Mouse (Mus musculus) neural tube, embryonic 13.5 days (tissue): Measurements from ENCODE around the gene Mylk. TPM values are rescaled to one million over a fixed set of nuclear protein-coding genes. Genes with fewer than 3 reads are reported as not detected.

ENCODE experiments used
- ATAC-seq: fragments of 200-750 bp; cut with Nextera tagmentation; 2 replicates; pipeline ENCODE4 v1.8.0; 2017; ENCODE audit warnings: low read depth, mild to moderate bottlenecking, moderate TSS enrichment, moderate library complexity
- H3K27ac ChIP-seq: fragments of 300-500 bp; sonication (generic); replicated peaks from 2 replicates; pipeline ENCODE4 v1.5.1; 2015; ENCODE audit warnings: moderate library complexity, mild to moderate bottlenecking, inconsistent platforms
- H3K27me3 ChIP-seq: fragments of 300-500 bp; sonication (generic); 2 replicates; pipeline ENCODE4 v1.6.1; 2015; ENCODE audit warnings: mild to moderate bottlenecking, inconsistent platforms
- H3K36me3 ChIP-seq: fragments of 300-500 bp; sonication (generic); 2 replicates; pipeline ENCODE4 v1.6.1; 2015; ENCODE audit warnings: mild to moderate bottlenecking, inconsistent platforms
- H3K4me1 ChIP-seq: fragments of 300-500 bp; sonication (generic); replicated peaks from 2 replicates; pipeline ENCODE4 v1.6.1; 2015; ENCODE audit warnings: inconsistent platforms
- H3K4me2 ChIP-seq: fragments of 300-500 bp; sonication (generic); 2 replicates; pipeline ENCODE4 v1.6.1; 2015; ENCODE audit warnings: inconsistent platforms, mild to moderate bottlenecking, moderate library complexity
- H3K4me3 ChIP-seq: fragments of 300-500 bp; sonication (generic); 2 replicates; pipeline ENCODE4 v1.5.1; 2015; ENCODE audit warnings: mild to moderate bottlenecking, inconsistent platforms
- H3K9ac ChIP-seq: fragments of 300-500 bp; sonication (generic); 2 replicates; pipeline ENCODE4 v1.6.1; 2015; ENCODE audit warnings: moderate library complexity, mild to moderate bottlenecking, inconsistent platforms
- H3K9me3 ChIP-seq: fragments of 300-500 bp; sonication (generic); 2 replicates; pipeline ENCODE4 v1.6.1; 2016; ENCODE audit warnings: inconsistent platforms
- WGBS: fragments of 180-500 bp; shearing (Covaris S2); methylation state at CpG from one replicate; pipeline ENCODE4 v1.1.7; 2015; 5-methylcytosine and 5-hydroxymethylcytosine counted together
- polyA plus RNA-seq: library from polyadenylated mRNA; unstranded; fragments of >200 nt; fragmentation: Nextera tagmentation; extraction: Ambion mirVana; gene quantifications from 2 replicates; pipeline ENCODE4 v1.2.1, GENCODE M21; 2015

Gene Mylk
- polyA plus RNA-seq, 1 experiment from 2014 or later = 3.6 TPM

DNA sequence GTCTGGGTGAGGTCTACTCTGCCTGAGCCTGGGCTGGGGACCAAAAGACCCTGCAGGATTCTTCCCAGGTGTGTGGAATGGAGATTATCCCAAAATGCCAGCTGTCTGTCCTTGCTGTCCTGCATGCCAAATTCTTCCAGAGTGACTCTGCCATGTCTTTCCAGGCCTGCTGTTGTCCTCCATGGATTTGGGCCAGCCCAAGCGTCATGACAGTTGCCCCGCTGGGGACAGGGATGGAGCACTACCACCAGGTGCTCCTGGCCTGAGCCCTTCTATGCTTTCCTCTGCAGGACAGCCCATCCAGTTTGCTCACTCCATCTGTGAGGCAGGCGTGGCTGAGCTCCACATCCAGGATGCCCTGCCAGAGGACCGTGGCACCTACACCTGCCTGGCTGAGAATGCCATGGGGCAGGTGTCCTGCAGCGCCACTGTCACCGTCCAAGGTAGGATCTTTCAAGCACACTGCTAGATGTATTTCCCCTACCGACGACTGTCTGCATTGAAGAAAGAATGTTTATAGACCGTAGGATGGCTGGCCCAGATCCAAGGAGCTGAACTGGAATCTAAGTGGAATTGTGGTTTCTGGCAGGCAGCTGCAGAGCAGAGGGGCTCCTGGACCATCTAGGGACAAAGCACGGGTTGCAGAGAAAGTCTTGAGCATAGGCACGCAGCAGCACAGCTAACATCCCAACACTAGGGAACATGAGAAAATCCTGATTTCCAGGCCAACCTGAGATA lies 154.2 kb downstream of the Mylk start:
- H3K4me3 ChIP-seq = no peak overlapping the region
- ATAC-seq = no peak; the same call in 1 of the 2 replicates
- no peak overlapping the region for H3K9ac ChIP-seq
- H3K27me3 ChIP-seq = 0 out of 2 replicates have a peak, but pooled peaks cover 9% of the 10 kb centered on the region
- no peak overlapping the region for H3K4me2 ChIP-seq
- 59% methylated on average over 11 of the region's 11 CpGs for WGBS
- H3K27ac ChIP-seq = no peak overlapping the region
- H3K9me3 ChIP-seq = no peaks in the 10 kb centered on the region
- H3K36me3 ChIP-seq = no peaks in the 10 kb centered on the region
- peaks cover 19% of the 10 kb centered on the region for H3K4me1 ChIP-seq

DNA sequence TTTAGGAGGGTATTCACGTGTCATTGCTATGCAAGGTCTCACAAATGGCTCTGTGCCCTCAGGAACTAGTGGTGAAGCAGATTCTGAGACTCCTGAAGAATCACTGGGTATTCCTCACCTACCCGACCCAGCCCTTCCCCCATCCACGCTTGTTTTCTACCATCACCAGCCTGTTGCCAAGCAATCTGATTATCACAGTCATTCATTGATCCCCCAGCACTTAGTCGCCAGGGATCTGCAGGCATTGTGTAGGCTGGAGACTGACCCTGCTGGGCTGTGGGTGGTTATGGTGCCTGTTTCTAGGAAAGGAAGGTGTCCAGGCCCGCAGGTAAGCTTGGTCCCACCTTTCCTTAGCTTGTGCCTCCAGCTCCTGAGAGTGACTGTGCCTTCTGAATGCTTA lies 155.0 kb downstream of the Mylk start:
- H3K4me3 ChIP-seq = no peak overlapping the region
- no peak for ATAC-seq
- WGBS = 21% methylated on average over 5 of the region's 5 CpGs
- H3K4me2 ChIP-seq = no peak overlapping the region
- peak overlapping the region; percentile 26; the same call in 1 of the 2 replicates for H3K9ac ChIP-seq
- 0 out of 2 replicates have a peak, but pooled peaks cover 9% of the 10 kb centered on the region for H3K27me3 ChIP-seq
- no peak overlapping the region for H3K27ac ChIP-seq
- peaks cover 19% of the 10 kb centered on the region for H3K4me1 ChIP-seq
- no peaks in the 10 kb centered on the region for H3K36me3 ChIP-seq
- no peaks in the 10 kb centered on the region for H3K9me3 ChIP-seq

DNA sequence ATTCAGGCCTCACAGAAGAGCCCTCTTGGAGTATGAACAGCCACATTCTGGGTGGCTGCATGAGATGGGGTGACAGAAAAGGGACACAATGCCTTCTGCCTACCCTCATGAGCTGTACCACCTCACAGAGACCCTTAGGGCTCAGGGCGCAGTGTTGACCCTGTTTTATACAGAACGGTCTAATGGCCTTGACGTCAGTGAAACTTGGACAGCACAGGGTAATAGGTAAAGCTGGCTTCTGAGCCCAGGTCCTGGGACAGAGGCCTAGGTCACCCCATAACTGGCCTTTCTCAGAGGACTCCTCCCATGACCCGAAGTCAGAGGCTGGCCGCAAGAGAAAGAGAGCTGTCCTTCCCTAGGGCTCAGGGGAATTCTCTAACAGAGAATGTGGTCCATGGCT lies 155.5 kb downstream of the Mylk start:
- Histone ChIP-seq H3K4me3 (no peak overlapping the region), H3K4me2 (no peak overlapping the region), H3K36me3 (no peaks in the 10 kb centered on the region), H3K4me1 (peaks cover 19% of the 10 kb centered on the region), H3K27me3 (0 out of 2 replicates have a peak, but pooled peaks cover 9% of the 10 kb centered on the region), H3K27ac (no peak overlapping the region), H3K9ac (peak overlapping the region; percentile 26; the same call in 1 of the 2 replicates), H3K9me3 (no peaks in the 10 kb centered on the region)
- 76% methylated on average over 5 of the region's 5 CpGs for WGBS
- ATAC-seq = 0 out of 2 replicates have a peak, but pooled peaks have one; percentile 13

DNA sequence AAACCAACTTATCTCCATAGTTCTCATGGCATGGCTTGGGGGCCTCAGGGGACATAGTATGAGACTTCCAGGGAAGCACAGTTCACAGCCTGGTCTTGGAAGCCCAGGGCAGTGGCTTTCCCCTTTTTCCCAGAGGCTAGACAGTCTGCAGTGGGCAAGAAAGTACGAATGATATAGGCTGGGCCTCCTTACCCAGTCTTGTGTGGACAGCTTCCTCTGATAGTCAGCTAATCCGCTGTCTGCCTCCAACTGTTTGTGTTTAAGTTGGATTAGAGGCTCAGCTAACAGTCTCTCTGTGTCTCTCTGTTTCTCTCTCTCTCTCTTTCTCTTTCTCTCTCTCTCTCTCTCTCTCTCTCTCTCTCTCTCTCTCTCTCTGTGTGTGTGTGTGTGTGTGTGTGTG lies 156.0 kb downstream of the Mylk start:
- H3K36me3 ChIP-seq = no peaks in the 10 kb centered on the region
- H3K4me2 ChIP-seq = no peak overlapping the region
- no peaks in the 10 kb centered on the region for H3K9me3 ChIP-seq
- H3K27me3 ChIP-seq = 0 out of 2 replicates have a peak, but pooled peaks cover 9% of the 10 kb centered on the region
- no peak for ATAC-seq
- no peak overlapping the region for H3K9ac ChIP-seq
- H3K4me1 ChIP-seq = peaks cover 19% of the 10 kb centered on the region
- 63% methylated on average over 2 of the region's 2 CpGs for WGBS
- H3K4me3 ChIP-seq = no peak overlapping the region
- no peak overlapping the region for H3K27ac ChIP-seq

DNA sequence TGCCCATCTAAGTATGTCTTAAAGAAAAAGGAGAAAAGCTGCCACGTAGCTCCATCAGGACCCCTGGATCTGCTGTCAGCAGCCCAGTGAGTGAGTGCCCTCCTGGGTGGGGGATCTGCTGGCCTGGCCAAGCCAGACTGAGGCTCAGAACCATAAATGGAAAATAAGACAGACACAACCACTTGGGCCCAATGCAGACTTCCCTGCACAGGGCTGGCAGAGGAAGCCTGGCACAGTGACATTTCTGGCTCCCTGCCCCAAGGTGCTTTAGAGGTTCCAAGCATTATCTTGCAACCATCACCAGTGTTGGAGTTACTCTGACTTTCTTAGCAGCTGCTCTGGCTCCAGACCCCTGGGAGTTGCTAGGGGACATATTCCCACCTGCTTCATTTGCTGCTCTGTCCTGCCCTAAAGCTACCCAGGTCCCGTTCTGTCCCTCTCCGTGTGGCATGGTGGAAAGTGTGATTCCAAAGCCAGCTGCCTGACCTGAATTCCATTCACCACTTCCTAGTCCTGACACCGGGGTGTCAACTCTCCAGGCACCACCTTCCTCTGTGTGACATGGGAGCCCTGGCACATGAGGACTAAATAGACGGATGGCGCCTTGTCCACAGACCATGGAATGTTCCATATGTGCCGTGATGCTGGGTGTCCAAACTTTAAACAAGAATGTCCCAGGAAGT lies 156.7 kb downstream of the Mylk start:
- Histone ChIP-seq H3K27ac (no peak overlapping the region), H3K4me2 (no peak overlapping the region), H3K4me1 (peaks cover 19% of the 10 kb centered on the region), H3K4me3 (no peak overlapping the region), H3K9me3 (no peaks in the 10 kb centered on the region), H3K9ac (no peak overlapping the region), H3K27me3 (0 out of 2 replicates have a peak, but pooled peaks cover 9% of the 10 kb centered on the region), H3K36me3 (no peaks in the 10 kb centered on the region)
- peak; percentile 5; the same call in 1 of the 2 replicates for ATAC-seq
- 77% methylated on average over 7 of the region's 7 CpGs for WGBS

DNA sequence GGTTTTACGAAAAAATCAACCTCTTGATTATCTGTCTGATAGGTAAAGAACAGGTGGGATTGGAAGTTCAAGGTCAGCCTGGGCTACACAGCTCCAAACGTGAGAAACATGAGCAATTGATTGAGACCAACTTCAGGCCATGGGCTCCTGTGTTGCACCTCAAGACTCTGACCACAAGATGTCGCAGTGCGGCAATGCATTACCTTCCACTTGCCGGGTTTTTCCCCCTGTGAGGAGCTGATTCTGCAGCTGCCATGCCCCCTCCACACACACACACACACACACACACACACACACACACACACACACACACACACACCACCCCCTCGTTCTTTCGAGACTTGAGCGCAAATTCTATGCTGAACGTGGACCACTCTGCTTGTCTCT lies 157.3 kb downstream of the Mylk start:
- Histone ChIP-seq H3K9me3 (no peaks in the 10 kb centered on the region), H3K27me3 (0 out of 2 replicates have a peak, but pooled peaks cover 9% of the 10 kb centered on the region), H3K4me3 (no peak overlapping the region), H3K9ac (no peak overlapping the region), H3K4me1 (peaks cover 19% of the 10 kb centered on the region), H3K4me2 (no peak overlapping the region), H3K36me3 (no peaks in the 10 kb centered on the region), H3K27ac (no peak overlapping the region)
- WGBS = 18% methylated on average over 9 of the region's 9 CpGs
- peak; percentile 38; the same call in 1 of the 2 replicates for ATAC-seq

DNA sequence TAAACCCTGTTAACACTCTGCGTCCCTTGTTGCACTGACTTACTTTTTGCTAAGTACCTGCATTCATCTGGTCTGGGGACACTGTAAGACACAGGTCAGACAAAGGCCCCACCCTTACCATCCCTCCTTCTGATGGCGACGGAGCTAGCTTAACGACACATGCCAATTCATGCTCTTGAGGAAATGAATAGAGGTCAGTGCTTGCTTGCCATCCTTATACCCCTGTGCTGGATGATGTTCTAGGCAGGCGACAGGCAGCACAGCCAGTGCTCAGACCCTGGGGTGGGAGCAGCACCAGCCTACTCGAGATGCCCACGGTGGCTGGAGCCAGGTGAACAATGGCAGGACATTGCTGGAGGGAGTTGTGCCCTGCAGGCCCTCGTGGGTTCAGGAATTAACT lies 157.8 kb downstream of the Mylk start:
- H3K9me3 ChIP-seq = no peaks in the 10 kb centered on the region
- H3K27me3 ChIP-seq = 0 out of 2 replicates have a peak, but pooled peaks cover 9% of the 10 kb centered on the region
- no peaks in the 10 kb centered on the region for H3K36me3 ChIP-seq
- H3K4me2 ChIP-seq = no peak overlapping the region
- no peak overlapping the region for H3K27ac ChIP-seq
- ATAC-seq = no peak; the same call in 1 of the 2 replicates
- WGBS = 80% methylated on average over 8 of the region's 8 CpGs
- H3K4me3 ChIP-seq = no peak overlapping the region
- H3K4me1 ChIP-seq = peaks cover 19% of the 10 kb centered on the region
- H3K9ac ChIP-seq = no peak overlapping the region

DNA sequence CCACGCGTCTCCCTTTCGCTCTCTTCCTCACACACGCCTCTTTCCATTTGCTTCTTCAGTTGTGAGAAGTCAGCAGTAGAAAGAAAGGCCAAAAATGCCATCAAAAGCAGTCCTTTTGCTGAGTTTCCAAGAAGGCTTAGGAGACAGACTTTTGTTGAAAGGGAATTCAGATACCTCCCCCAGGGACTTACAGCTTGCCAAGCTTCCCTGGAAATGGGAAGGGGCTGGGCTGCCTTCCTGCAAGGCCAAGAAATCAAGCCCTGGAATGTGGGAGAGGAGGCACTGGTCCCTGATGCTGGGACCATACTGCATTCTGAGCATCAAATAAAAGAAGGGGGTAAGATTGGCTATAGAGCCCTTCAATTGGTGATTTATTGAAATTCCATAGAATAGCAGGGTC lies 159.9 kb downstream of the Mylk start:
- peaks cover 9% of the 10 kb centered on the region for H3K4me1 ChIP-seq
- H3K36me3 ChIP-seq = no peaks in the 10 kb centered on the region
- H3K4me2 ChIP-seq = no peak overlapping the region
- no peak overlapping the region for H3K9ac ChIP-seq
- H3K4me3 ChIP-seq = no peak overlapping the region
- no peak overlapping the region for H3K27ac ChIP-seq
- 62% methylated on average over 4 of the region's 4 CpGs for whole genome bisulfite sequencing
- 0 out of 2 replicates have a peak, but pooled peaks cover 9% of the 10 kb centered on the region for H3K27me3 ChIP-seq
- no peaks in the 10 kb centered on the region for H3K9me3 ChIP-seq
- ATAC-seq = no peak

DNA sequence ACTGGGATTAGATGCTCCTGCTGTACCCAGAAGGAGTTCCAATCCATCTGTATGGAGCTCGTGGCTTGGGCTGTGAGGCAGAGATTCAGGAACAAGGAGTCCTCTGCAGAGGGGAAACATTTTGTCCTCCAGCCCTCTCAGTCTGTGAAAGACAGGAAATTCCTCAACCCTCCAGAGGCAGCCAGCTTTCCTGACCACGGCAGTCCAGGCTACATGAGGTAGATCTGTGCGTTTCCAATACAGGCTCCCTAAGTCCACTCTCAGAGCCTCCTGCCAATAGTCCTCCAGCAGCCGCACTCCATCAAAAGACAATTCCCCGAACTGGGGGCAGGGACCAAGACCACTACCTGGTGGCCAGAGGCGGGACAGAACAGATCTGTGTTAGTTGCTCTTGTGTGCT lies 164.4 kb downstream of the Mylk start:
- Histone ChIP-seq H3K9me3 (no peaks in the 10 kb centered on the region), H3K4me3 (no peak overlapping the region), H3K4me1 (no peaks in the 10 kb centered on the region), H3K27me3 (no peaks in the 10 kb centered on the region), H3K9ac (no peak overlapping the region), H3K36me3 (no peaks in the 10 kb centered on the region), H3K27ac (no peak overlapping the region), H3K4me2 (no peak overlapping the region)
- 75% methylated on average over 6 of the region's 6 CpGs for WGBS
- ATAC-seq = no peak

DNA sequence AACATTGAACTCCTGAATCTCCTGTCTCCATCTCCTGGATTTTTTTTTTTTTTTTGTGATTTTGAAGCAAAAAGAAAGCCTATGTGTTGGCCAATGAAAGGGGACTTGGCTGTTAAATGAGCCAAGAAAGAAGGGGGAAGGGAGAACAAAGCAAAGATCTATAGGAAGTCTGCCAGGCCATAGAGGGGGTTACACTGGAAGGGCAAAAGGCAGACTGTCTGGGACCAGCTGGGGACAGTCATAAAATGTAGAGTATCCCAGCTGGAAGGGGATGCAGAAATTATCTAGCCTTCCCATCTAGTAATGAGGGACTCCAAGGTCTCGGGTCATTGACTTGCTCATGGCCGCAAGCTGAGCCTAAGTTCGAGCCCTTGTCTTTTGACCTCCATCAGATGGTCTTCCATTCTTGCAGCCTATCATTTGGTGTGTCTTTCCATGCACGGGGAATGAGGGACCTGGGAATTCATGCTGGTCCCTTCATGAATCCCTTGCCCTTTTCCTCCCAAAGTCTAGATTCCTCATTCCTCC lies 172.4 kb downstream of the Mylk start:
- no peaks in the 10 kb centered on the region for H3K36me3 ChIP-seq
- no peaks in the 10 kb centered on the region for H3K27me3 ChIP-seq
- H3K9me3 ChIP-seq = no peaks in the 10 kb centered on the region
- no peak overlapping the region for H3K27ac ChIP-seq
- H3K9ac ChIP-seq = no peak overlapping the region
- H3K4me2 ChIP-seq = no peak overlapping the region
- ATAC-seq = no peak
- H3K4me3 ChIP-seq = no peak overlapping the region
- H3K4me1 ChIP-seq = peaks cover 4% of the 10 kb centered on the region; the same call in 1 of the 2 replicates
- 49% methylated on average over 4 of the region's 4 CpGs for WGBS

DNA sequence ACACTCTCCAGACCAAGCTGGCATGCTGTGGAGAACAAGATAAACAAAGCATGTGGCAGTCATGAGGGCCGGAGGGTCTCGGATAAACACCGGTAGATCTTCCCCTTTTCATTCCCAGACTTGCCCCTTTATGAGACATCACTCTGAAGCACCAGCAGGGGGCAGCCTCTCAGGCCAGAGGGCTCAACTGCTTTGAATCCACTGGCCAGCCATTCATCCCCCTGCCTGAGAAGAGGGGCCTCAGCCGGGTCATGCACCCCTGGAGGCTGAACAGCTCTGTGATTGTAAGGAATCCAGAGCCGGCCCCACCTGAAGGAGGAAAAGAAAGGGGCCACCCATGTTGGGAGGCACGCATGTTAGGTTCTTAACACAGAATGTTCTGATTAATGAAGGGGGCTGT lies 175.2 kb downstream of the Mylk start:
- H3K27me3 ChIP-seq = no peaks in the 10 kb centered on the region
- peaks cover 13% of the 10 kb centered on the region for H3K4me1 ChIP-seq
- H3K9ac ChIP-seq = no peak overlapping the region
- no peaks in the 10 kb centered on the region for H3K36me3 ChIP-seq
- no peak overlapping the region for H3K4me2 ChIP-seq
- H3K9me3 ChIP-seq = no peaks in the 10 kb centered on the region
- H3K4me3 ChIP-seq = no peak overlapping the region
- 19% methylated on average over 6 of the region's 6 CpGs for WGBS
- H3K27ac ChIP-seq = no peak overlapping the region
- no peak for ATAC-seq

DNA sequence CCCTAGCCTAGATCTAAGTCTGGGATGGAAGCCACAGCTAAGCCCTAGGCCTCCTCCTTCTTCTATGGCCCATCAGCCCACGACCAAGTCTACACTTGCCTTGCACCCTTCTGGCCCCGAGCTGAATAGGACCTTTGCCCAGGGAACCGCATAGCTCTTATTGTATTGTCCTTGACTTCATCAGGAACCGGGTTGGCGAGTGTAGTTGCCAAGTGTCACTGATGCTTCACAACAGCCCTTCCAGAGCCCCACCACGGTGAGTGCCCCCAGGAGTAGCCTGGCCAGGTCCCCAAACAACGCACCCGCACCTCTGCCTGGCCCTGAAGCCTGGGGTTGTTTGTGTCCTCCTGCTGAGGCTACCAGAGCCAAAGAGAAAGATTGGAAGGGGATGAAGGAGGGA lies 175.9 kb downstream of the Mylk start:
- ATAC-seq = no peak
- Histone ChIP-seq H3K36me3 (no peaks in the 10 kb centered on the region), H3K9ac (no peak overlapping the region)

More for the DNA sequence above, 175.9 kb downstream of the Mylk start:
- no peak overlapping the region for H3K4me3 ChIP-seq
- no peaks in the 10 kb centered on the region for H3K9me3 ChIP-seq
- peaks cover 15% of the 10 kb centered on the region for H3K4me1 ChIP-seq
- H3K27me3 ChIP-seq = no peaks in the 10 kb centered on the region
- no peak overlapping the region for H3K27ac ChIP-seq
- no peak overlapping the region for H3K4me2 ChIP-seq
- WGBS = 79% methylated on average over 8 of the region's 8 CpGs
